In genomic region chr2:174018002-174018401, GRCm38 (mm10) we compare ENCODE assay signal across 8 mouse cellular contexts. TPM values are rescaled to one million over a fixed set of nuclear protein-coding genes. Genes with fewer than 3 reads are reported as not detected.
A peak's percentile ranks its signal among the peaks of the same experiment; 100 is the strongest.
DNase-seq lines count a peak whose midpoint lies in the region; ATAC-seq lines count a peak whose summit lies in the region.
"Had no signal": no experiment of that assay in that cellular context is flagged by ENCODE, and none has a peak within 500 bp of the region (broad histone marks: within the 10 kb centered on the region; RNA-seq: fewer than 3 reads in every experiment).

No protein-coding gene starts in this region.

- no peaks in the 10 kb centered on the region for H3K4me1 ChIP-seq in heart, embryonic 16.5 days (ENCODE audit: control insufficient read depth, insufficient read depth, low read length)
- H3K4me1 ChIP-seq in lung, embryonic 16.5 days (replicated peaks; ENCODE audit: control insufficient read depth, insufficient read depth, low read length) = no peaks in the 10 kb centered on the region

- H3K27ac ChIP-seq in heart, embryonic 16.5 days (ENCODE audit: low read length) = no peak overlapping the region; the same call in 1 of the 2 replicates
- no peak overlapping the region for H3K27ac ChIP-seq in lung, embryonic 16.5 days (ENCODE audit: low read length)

- no peaks in the 10 kb centered on the region for H3K27me3 ChIP-seq in heart, embryonic 16.5 days (ENCODE audit: control insufficient read depth, insufficient read depth, low read length)
- no peaks in the 10 kb centered on the region for H3K27me3 ChIP-seq in lung, embryonic 16.5 days (ENCODE audit: control insufficient read depth, insufficient read depth, low read depth, low read length)

- WGBS in heart, embryonic 16.5 days = 47% methylated on average over 7 of the region's 7 CpGs
- 48% methylated on average over 7 of the region's 7 CpGs for WGBS in lung, embryonic 16.5 days

- H3K4me2 ChIP-seq in heart, embryonic 16.5 days (ENCODE audit: low read depth, low read length) = no peak overlapping the region
- no peak overlapping the region for H3K4me2 ChIP-seq in lung, embryonic 16.5 days (ENCODE audit: low read depth, low read length)

- peak; percentile 59 for ATAC-seq in heart, embryonic 16.5 days (replicated peaks; ENCODE audit: extremely low read depth, insufficient read depth, low FRiP score)
- peak; percentile 75 for ATAC-seq in lung, embryonic 16.5 days (ENCODE audit: low read depth)

- no peaks in the 10 kb centered on the region for H3K9me3 ChIP-seq in heart, embryonic 16.5 days (replicated peaks; ENCODE audit: control insufficient read depth, low read length)
- H3K9me3 ChIP-seq in lung, embryonic 16.5 days (ENCODE audit: control insufficient read depth, low read length) = no peaks in the 10 kb centered on the region

- H3K4me3 ChIP-seq in heart, embryonic 16.5 days (ENCODE audit: low read length) = no peak overlapping the region
- no peak overlapping the region for H3K4me3 ChIP-seq in lung, embryonic 16.5 days (ENCODE audit: low read length)
- H3K4me3 ChIP-seq: myocyte had no signal

- DNase-seq in spleen, postnatal 36 days (ENCODE audit: low spot score in 2 of 2) = peak; percentile 33 to 52
- DNase-seq in spleen, adult 12 weeks (ENCODE audit: low spot score) = no peak
- peak; percentile 21 to 23 for DNase-seq in thymus, postnatal 36 days
- DNase-seq in gastrocnemius, postnatal 4 days (ENCODE audit: low spot score in 2 of 2) = no peak
- DNase-seq in cerebellum, postnatal 25 days = no peak

- H3K36me3 ChIP-seq in heart, embryonic 16.5 days (ENCODE audit: control insufficient read depth, insufficient read depth) = no peaks in the 10 kb centered on the region
- no peaks in the 10 kb centered on the region for H3K36me3 ChIP-seq in lung, embryonic 16.5 days (ENCODE audit: control insufficient read depth, insufficient read depth, low read length)

- no peak overlapping the region for H3K9ac ChIP-seq in heart, embryonic 16.5 days (ENCODE audit: low read length)
- no peak overlapping the region for H3K9ac ChIP-seq in lung, embryonic 16.5 days (ENCODE audit: low read length)

RNA-seq across cellular contexts. Expression of gene Stx16, which starts 58.1 kb away (rescaled TPM):
- 8.6 and 9.0 TPM in 2 replicates for polyA plus RNA-seq in heart, embryonic 16.5 days (2015; fragmentation: Nextera tagmentation; extraction: Ambion mirVana)
- 11.3 and 12.1 TPM in 2 replicates for polyA plus RNA-seq in lung, embryonic 16.5 days (2015; fragmentation: Nextera tagmentation; extraction: Ambion mirVana)
- 10 to 100 TPM; 40.5 to 44.4 TPM for total RNA-seq in gastrocnemius, postnatal 4 days (2021)

Comparison
In these comparisons a context has a peak if more than half of its experiments do, and no peak if none do; other contexts are left out.
1. DNase-seq: peak in spleen, postnatal 36 days (2 of 2) and thymus, postnatal 36 days (2 of 2); none in spleen, adult 12 weeks (single experiment), gastrocnemius, postnatal 4 days (0 of 2) and cerebellum, postnatal 25 days (0 of 2).